Mouse (Mus musculus) neural tube, embryonic 12.5 days (tissue): Measurements from ENCODE around the gene Angptl2. TPM values are rescaled to one million over a fixed set of nuclear protein-coding genes. Genes with fewer than 3 reads are reported as not detected.

Experiments
- ATAC-seq: fragments of 200-750 bp; cut with Nextera tagmentation; 2 replicates; pipeline ENCODE4 v1.8.0; 2017; ENCODE audit warnings: low read depth, mild to moderate bottlenecking, moderate TSS enrichment, moderate library complexity; ENCODE audit not compliant: low FRiP score
- H3K27ac ChIP-seq: fragments of 300-500 bp; sonication (generic); 2 replicates; pipeline ENCODE4 v1.5.1; 2016
- H3K27me3 ChIP-seq: fragments of 300-500 bp; sonication (generic); replicated peaks from 2 replicates; pipeline ENCODE4 v1.6.1; 2016; ENCODE audit warnings: mild to moderate bottlenecking
- H3K36me3 ChIP-seq: fragments of 300-500 bp; sonication (generic); 2 replicates; pipeline ENCODE4 v1.6.1; 2016; ENCODE audit warnings: mild to moderate bottlenecking
- H3K4me1 ChIP-seq: fragments of 300-500 bp; sonication (generic); 2 replicates; pipeline ENCODE4 v1.6.1; 2016
- H3K4me2 ChIP-seq: fragments of 300-500 bp; sonication (generic); replicated peaks from 2 replicates; pipeline ENCODE4 v1.6.1; 2016; ENCODE audit warnings: mild to moderate bottlenecking
- H3K4me3 ChIP-seq: fragments of 300-500 bp; sonication (generic); 2 replicates; pipeline ENCODE4 v1.5.1; 2016
- H3K9ac ChIP-seq: fragments of 300-500 bp; sonication (generic); 2 replicates; pipeline ENCODE4 v1.6.1; 2016; ENCODE audit warnings: mild to moderate bottlenecking
- H3K9me3 ChIP-seq: fragments of 300-500 bp; sonication (generic); 2 replicates; pipeline ENCODE4 v1.6.1; 2016; ENCODE audit warnings: mild to moderate bottlenecking
- WGBS: fragments of 180-500 bp; shearing (Covaris S2); methylation state at CpG from one replicate; pipeline ENCODE4 v1.1.7; 2016; 5-methylcytosine and 5-hydroxymethylcytosine counted together
- polyA plus RNA-seq: library from polyadenylated mRNA; unstranded; fragments of >200 nt; fragmentation: Nextera tagmentation; extraction: Ambion mirVana; gene quantifications from 2 replicates; pipeline ENCODE4 v1.2.1, GENCODE M21; 2016

Angptl2 gene
- polyA plus RNA-seq, 1 experiment from 2014 or later = 24.9 TPM

GRCm38 (mm10) chr2:33179930-33180630 is 35.8 kb upstream of the Angptl2 start:
- H3K9ac ChIP-seq = no peak overlapping the region
- 52% methylated on average over 16 of the region's 16 CpGs for WGBS
- H3K9me3 ChIP-seq = no peaks in the 10 kb centered on the region
- no peak overlapping the region for H3K4me2 ChIP-seq
- no peak; the same call in 1 of the 2 replicates for ATAC-seq
- H3K4me1 ChIP-seq = peaks cover 30% of the 10 kb centered on the region
- no peak overlapping the region for H3K27ac ChIP-seq
- no peaks in the 10 kb centered on the region for H3K27me3 ChIP-seq
- H3K4me3 ChIP-seq = no peak overlapping the region
- no peaks in the 10 kb centered on the region for H3K36me3 ChIP-seq

GRCm38 (mm10) chr2:33183321-33183720 is 32.5 kb upstream of the Angptl2 start:
- no peak overlapping the region for H3K9ac ChIP-seq
- H3K27ac ChIP-seq = no peak overlapping the region
- H3K4me2 ChIP-seq = no peak overlapping the region
- no peaks in the 10 kb centered on the region for H3K27me3 ChIP-seq
- H3K9me3 ChIP-seq = no peaks in the 10 kb centered on the region
- no peaks in the 10 kb centered on the region for H3K36me3 ChIP-seq
- WGBS = 92% methylated on average over 7 of the region's 7 CpGs
- no peak for ATAC-seq
- no peak overlapping the region for H3K4me3 ChIP-seq
- H3K4me1 ChIP-seq = peaks cover 23% of the 10 kb centered on the region

DNA sequence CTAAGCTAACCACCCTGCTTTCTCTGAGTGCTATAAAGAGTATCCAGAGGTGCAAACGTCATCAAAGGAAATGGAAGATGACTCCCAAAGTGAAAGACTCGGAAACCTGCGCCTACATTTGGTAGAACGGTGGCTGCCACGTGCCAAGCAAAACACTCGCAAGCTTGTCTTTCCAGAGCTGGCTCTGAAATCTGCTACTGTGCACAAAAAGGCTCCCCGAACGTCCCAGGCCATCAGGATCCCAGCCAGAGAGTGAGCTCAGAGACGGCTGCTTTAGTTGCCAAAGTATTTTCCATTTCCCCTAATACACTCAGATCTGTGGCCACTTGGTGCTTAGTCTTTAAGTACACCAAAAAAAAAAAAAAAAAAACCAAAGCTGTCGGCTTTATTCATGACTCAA is 31.2 kb upstream of the Angptl2 start:
- Histone ChIP-seq H3K27me3 (no peaks in the 10 kb centered on the region), H3K9ac (no peak overlapping the region), H3K4me1 (peaks cover 10% of the 10 kb centered on the region), H3K4me2 (no peak overlapping the region), H3K36me3 (no peaks in the 10 kb centered on the region), H3K9me3 (no peaks in the 10 kb centered on the region), H3K4me3 (no peak overlapping the region), H3K27ac (no peak overlapping the region)
- ATAC-seq = no peak
- 81% methylated on average over 10 of the region's 10 CpGs for WGBS

DNA sequence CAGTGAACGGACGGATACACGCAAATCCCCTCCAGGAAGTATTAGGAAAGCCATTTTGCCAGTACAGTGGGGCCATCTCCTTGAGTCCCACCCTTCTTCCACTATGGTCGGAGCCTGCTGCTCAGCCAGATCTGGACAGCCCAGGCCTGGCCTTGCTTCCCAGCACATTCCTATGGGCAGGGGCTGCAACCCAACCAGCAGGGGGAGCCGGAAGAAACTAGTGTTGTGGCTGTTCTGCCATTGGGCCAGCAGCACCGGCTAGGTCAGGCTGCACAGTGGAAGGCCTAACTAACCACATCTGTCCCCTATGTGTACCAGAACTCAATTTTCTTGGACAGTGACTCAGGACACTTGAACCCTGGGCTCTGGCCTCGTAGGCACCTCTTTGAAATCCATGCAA is 30.6 kb upstream of the Angptl2 start:
- H3K27ac ChIP-seq = no peak overlapping the region

GRCm38 (mm10) chr2:33186505-33186904 is 29.4 kb upstream of the Angptl2 start:
- Histone ChIP-seq H3K4me1 (no peaks in the 10 kb centered on the region), H3K36me3 (no peaks in the 10 kb centered on the region), H3K9me3 (no peaks in the 10 kb centered on the region), H3K27me3 (no peaks in the 10 kb centered on the region), H3K4me3 (no peak overlapping the region), H3K9ac (no peak overlapping the region), H3K27ac (no peak overlapping the region), H3K4me2 (no peak overlapping the region)
- 78% methylated on average over 7 of the region's 7 CpGs for WGBS
- ATAC-seq = no peak

More for the DNA sequence above, 30.6 kb upstream of the Angptl2 start:
- WGBS = 74% methylated on average over 7 of the region's 7 CpGs
- Histone ChIP-seq H3K9ac (no peak overlapping the region), H3K36me3 (no peaks in the 10 kb centered on the region), H3K4me1 (peaks cover 4% of the 10 kb centered on the region; the same call in 1 of the 2 replicates), H3K9me3 (no peaks in the 10 kb centered on the region), H3K27me3 (no peaks in the 10 kb centered on the region), H3K4me2 (no peak overlapping the region), H3K4me3 (no peak overlapping the region)
- no peak for ATAC-seq

DNA sequence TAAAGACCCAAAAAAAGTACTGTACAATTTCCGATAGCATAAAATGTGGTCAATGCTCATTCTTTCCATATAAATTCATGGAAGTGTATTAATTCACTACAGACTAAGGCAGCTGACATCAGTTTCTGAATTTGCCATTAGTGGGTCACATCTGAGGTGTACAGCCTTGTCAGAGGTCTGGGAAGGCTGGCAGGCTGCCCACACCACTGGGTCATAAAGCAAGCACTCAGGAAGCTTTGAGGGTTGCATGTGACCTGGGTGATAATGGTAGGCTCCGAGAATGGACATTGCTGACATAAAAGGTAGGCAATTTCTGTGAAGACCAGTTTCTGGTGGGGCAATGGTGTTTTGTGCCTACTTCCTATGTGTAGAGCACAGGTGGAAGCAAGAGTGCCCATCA is 28.0 kb upstream of the Angptl2 start:
- Histone ChIP-seq H3K4me3 (no peak overlapping the region), H3K9ac (no peak overlapping the region), H3K9me3 (no peaks in the 10 kb centered on the region), H3K27me3 (no peaks in the 10 kb centered on the region), H3K4me2 (no peak overlapping the region), H3K4me1 (no peaks in the 10 kb centered on the region), H3K36me3 (no peaks in the 10 kb centered on the region), H3K27ac (no peak overlapping the region)
- ATAC-seq = no peak
- 80% methylated on average over 2 of the region's 2 CpGs for WGBS

DNA sequence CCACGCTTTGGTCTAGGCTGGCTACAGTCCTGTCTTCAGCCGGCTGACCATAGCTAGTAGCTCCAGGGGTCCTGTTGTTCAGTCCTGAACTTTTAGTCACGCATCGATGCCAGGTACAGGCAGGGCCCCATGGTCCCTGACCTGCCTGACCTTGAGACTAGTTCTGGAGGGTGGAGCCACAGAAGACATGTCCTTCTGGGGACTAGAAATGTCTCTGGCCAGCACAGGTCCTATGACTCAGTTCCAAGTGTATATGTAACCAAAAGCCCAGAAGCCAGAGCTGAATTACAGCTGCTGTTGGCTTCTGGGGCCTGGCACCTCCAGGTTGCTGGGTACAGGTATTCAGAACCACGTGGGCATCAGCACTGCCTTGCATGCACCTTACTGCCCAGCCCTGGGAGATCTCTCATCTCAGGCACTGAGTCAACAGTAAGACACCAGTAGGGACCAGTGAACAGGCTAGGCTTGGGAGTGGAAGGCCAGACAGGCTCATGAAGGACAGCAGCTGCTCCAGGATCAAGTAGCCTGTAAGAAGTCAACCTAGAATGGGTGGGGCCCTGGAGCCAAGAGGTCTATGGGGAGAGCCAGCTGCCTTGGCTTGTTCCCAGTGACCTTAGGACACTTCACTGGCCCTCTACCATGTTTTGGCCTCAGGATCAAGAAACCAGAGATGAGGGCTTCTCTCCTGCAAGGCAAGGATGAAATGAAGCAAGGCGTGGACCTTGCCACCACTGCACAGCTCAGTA is 26.8 kb upstream of the Angptl2 start:
- Histone ChIP-seq H3K27ac (no peak overlapping the region), H3K9me3 (no peaks in the 10 kb centered on the region), H3K4me1 (no peaks in the 10 kb centered on the region), H3K9ac (no peak overlapping the region), H3K27me3 (no peaks in the 10 kb centered on the region), H3K36me3 (no peaks in the 10 kb centered on the region), H3K4me3 (no peak overlapping the region), H3K4me2 (no peak overlapping the region)
- ATAC-seq = no peak
- 76% methylated on average over 6 of the region's 6 CpGs for WGBS

- Histone ChIP-seq H3K27ac (no peak overlapping the region), H3K36me3 (no peaks in the 10 kb centered on the region), H3K4me3 (no peak overlapping the region), H3K27me3 (no peaks in the 10 kb centered on the region), H3K9me3 (no peaks in the 10 kb centered on the region), H3K9ac (no peak overlapping the region), H3K4me2 (no peak overlapping the region), H3K4me1 (no peaks in the 10 kb centered on the region)
- 84% methylated on average over 3 of the region's 3 CpGs for WGBS
- no peak for ATAC-seq
These were observed 25.9 kb upstream of the Angptl2 start for GRCm38 (mm10) chr2:33189976-33190375.

DNA sequence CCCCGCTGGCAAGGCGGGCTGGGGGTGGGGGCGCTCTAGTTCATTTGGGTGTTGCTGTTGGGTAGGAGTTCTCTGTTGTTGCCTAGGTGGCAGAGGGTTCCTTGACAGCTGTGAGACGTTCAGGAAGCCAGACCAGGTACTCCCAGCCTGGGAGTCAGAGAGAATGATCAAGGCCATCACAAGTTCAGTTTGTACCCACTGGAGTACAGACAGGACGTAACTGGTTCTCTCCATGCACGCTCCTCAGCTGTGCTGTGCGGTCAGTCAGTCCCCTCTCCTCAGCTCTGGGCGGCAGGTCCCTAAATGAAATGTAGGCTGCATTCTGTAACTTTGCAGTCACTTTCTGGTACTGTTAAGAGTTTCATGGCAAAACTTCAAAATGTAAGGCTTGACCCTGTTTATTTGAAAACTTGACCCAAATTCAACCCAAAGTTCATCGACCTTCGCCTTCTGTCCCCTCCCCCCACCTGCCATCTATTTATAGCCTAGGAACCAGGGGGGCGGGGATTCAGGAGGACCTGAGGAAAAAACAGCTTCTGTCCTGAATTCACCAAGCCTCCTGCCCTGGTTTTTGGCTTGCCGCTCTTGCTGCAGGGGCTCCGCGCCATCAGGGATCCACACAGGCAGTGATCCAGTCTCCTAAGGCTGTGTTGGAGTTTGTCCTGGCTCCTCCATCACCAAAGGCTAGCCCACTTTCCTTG is 15.4 kb upstream of the Angptl2 start:
- WGBS = 68% methylated on average over 14 of the region's 14 CpGs
- H3K4me2 ChIP-seq = no peak overlapping the region
- no peaks in the 10 kb centered on the region for H3K27me3 ChIP-seq
- H3K4me3 ChIP-seq = no peak overlapping the region
- no peak for ATAC-seq
- H3K36me3 ChIP-seq = no peaks in the 10 kb centered on the region
- H3K9ac ChIP-seq = no peak overlapping the region
- no peak overlapping the region for H3K27ac ChIP-seq
- peaks cover 7% of the 10 kb centered on the region for H3K4me1 ChIP-seq
- no peaks in the 10 kb centered on the region for H3K9me3 ChIP-seq

GRCm38 (mm10) chr2:33203284-33203683 is 12.6 kb upstream of the Angptl2 start:
- Histone ChIP-seq H3K36me3 (no peaks in the 10 kb centered on the region), H3K27ac (no peak overlapping the region), H3K4me2 (no peak overlapping the region), H3K9ac (no peak overlapping the region), H3K4me3 (no peak overlapping the region), H3K4me1 (peaks cover 27% of the 10 kb centered on the region), H3K9me3 (no peaks in the 10 kb centered on the region), H3K27me3 (no peaks in the 10 kb centered on the region)
- 53% methylated on average over 6 of the region's 6 CpGs for WGBS
- ATAC-seq = no peak

GRCm38 (mm10) chr2:33204980-33205379 is 10.9 kb upstream of the Angptl2 start:
- Histone ChIP-seq H3K4me1 (peaks cover 27% of the 10 kb centered on the region), H3K9me3 (no peaks in the 10 kb centered on the region), H3K27ac (no peak overlapping the region), H3K36me3 (no peaks in the 10 kb centered on the region), H3K9ac (no peak overlapping the region), H3K27me3 (no peaks in the 10 kb centered on the region), H3K4me2 (no peak overlapping the region), H3K4me3 (no peak overlapping the region)
- no peak for ATAC-seq
- 88% methylated on average over 5 of the region's 5 CpGs for WGBS

GRCm38 (mm10) chr2:33205939-33206525 is 9.8 kb upstream of the Angptl2 start:
- no peak for ATAC-seq
- 39% methylated on average over 14 of the region's 14 CpGs for WGBS
- Histone ChIP-seq H3K27ac (no peak overlapping the region), H3K36me3 (no peaks in the 10 kb centered on the region), H3K9ac (no peak overlapping the region), H3K27me3 (no peaks in the 10 kb centered on the region), H3K4me2 (no peak overlapping the region), H3K9me3 (no peaks in the 10 kb centered on the region), H3K4me3 (no peak overlapping the region), H3K4me1 (peaks cover 26% of the 10 kb centered on the region)
